Mouse (Mus musculus): ENCODE results near the gene Ddx27. TPM values are rescaled to one million over a fixed set of nuclear protein-coding genes. Genes with fewer than 3 reads are reported as not detected.

The Ddx27 gene
- polyA plus RNA-seq, 1 experiment: 18.6 TPM

GRCm38 (mm10) chr2:167077199-167077962 is 62.4 kb downstream of the Ddx27 start:
- WGBS: 82% methylated on average over 11 of the region's 11 CpGs
- H3K4me3 ChIP-seq (replicated peaks; ENCODE audit: extremely low read depth, low read depth, low read length): no peak overlapping the region
- no peak for TF ChIP-seq POLR2A (IDR thresholded peaks at IDR 0.05; ENCODE audit: borderline replicate concordance, extremely low read depth, low read depth, low read length)
- no peak for TF ChIP-seq CTCF (IDR thresholded peaks at IDR 0.05; ENCODE audit: insufficient read depth, low read length)

GRCm38 (mm10) chr2:167078486-167078885 is 63.5 kb downstream of the Ddx27 start:
- TF ChIP-seq CTCF (IDR thresholded peaks at IDR 0.05; ENCODE audit: insufficient read depth, low read length) (no peak), POLR2A (IDR thresholded peaks at IDR 0.05; ENCODE audit: borderline replicate concordance, extremely low read depth, low read depth, low read length) (no peak)
- 42% methylated on average over 7 of the region's 7 CpGs for WGBS
- H3K4me1 ChIP-seq (ENCODE audit: control insufficient read depth, insufficient read depth, low read length): 0 out of 2 replicates have a peak, but pooled peaks cover 4% of the 10 kb centered on the region
- no peak overlapping the region for H3K4me3 ChIP-seq (replicated peaks; ENCODE audit: extremely low read depth, low read depth, low read length)
- DNase-seq: no peak

More at GRCm38 (mm10) chr2:167077199-167077962, 62.4 kb downstream of the Ddx27 start:
- H3K4me1 ChIP-seq (ENCODE audit: control insufficient read depth, insufficient read depth, low read length): 0 out of 2 replicates have a peak, but pooled peaks cover 4% of the 10 kb centered on the region
- no peak for DNase-seq

- 0 out of 2 replicates have a peak, but pooled peaks cover 4% of the 10 kb centered on the region for H3K4me1 ChIP-seq (ENCODE audit: control insufficient read depth, insufficient read depth, low read length)
- H3K4me3 ChIP-seq (replicated peaks; ENCODE audit: extremely low read depth, low read depth, low read length): no peak overlapping the region
- 38% methylated on average over 9 of the region's 9 CpGs for WGBS
- DNase-seq: no peak
- no peak for TF ChIP-seq POLR2A (IDR thresholded peaks at IDR 0.05; ENCODE audit: borderline replicate concordance, extremely low read depth, low read depth, low read length)
Observed at GRCm38 (mm10) chr2:167078931-167079495, 64.0 kb downstream of the Ddx27 start.

GRCm38 (mm10) chr2:167079535-167080257 is 64.7 kb downstream of the Ddx27 start:
- WGBS: 53% methylated on average over 18 of the region's 18 CpGs
- Histone ChIP-seq H3K4me3 (replicated peaks; ENCODE audit: extremely low read depth, low read depth, low read length) (no peak overlapping the region), H3K4me1 (ENCODE audit: control insufficient read depth, insufficient read depth, low read length) (0 out of 2 replicates have a peak, but pooled peaks cover 4% of the 10 kb centered on the region)
- DNase-seq: no peak
- no peak for TF ChIP-seq POLR2A (IDR thresholded peaks at IDR 0.05; ENCODE audit: borderline replicate concordance, extremely low read depth, low read depth, low read length)
- no peak for TF ChIP-seq CTCF (IDR thresholded peaks at IDR 0.05; ENCODE audit: insufficient read depth, low read length)

GRCm38 (mm10) chr2:167080387-167080786 is 65.4 kb downstream of the Ddx27 start:
- no peak for TF ChIP-seq CTCF (IDR thresholded peaks at IDR 0.05; ENCODE audit: insufficient read depth, low read length)
- TF ChIP-seq POLR2A (IDR thresholded peaks at IDR 0.05; ENCODE audit: borderline replicate concordance, extremely low read depth, low read depth, low read length): no peak
- 0 out of 2 replicates have a peak, but pooled peaks cover 4% of the 10 kb centered on the region for H3K4me1 ChIP-seq (ENCODE audit: control insufficient read depth, insufficient read depth, low read length)
- 76% methylated on average over 3 of the region's 3 CpGs for WGBS
- no peak for DNase-seq
- H3K4me3 ChIP-seq (replicated peaks; ENCODE audit: extremely low read depth, low read depth, low read length): no peak overlapping the region

- DNase-seq: no peak
- peaks cover 4% of the 10 kb centered on the region; the same call in 1 of the 2 replicates for H3K4me1 ChIP-seq (ENCODE audit: control insufficient read depth, insufficient read depth, low read length)
- 54% methylated on average over 6 of the region's 6 CpGs for WGBS
- TF ChIP-seq POLR2A (IDR thresholded peaks at IDR 0.05; ENCODE audit: borderline replicate concordance, extremely low read depth, low read depth, low read length): no peak
- no peak for TF ChIP-seq CTCF (IDR thresholded peaks at IDR 0.05; ENCODE audit: insufficient read depth, low read length)
- no peak overlapping the region for H3K4me3 ChIP-seq (replicated peaks; ENCODE audit: extremely low read depth, low read depth, low read length)
Observed at GRCm38 (mm10) chr2:167081135-167081534, 66.1 kb downstream of the Ddx27 start.

GRCm38 (mm10) chr2:167081639-167082038 is 66.6 kb downstream of the Ddx27 start:
- Histone ChIP-seq H3K4me3 (replicated peaks; ENCODE audit: extremely low read depth, low read depth, low read length) (no peak overlapping the region), H3K4me1 (ENCODE audit: control insufficient read depth, insufficient read depth, low read length) (peaks cover 7% of the 10 kb centered on the region; the same call in 1 of the 2 replicates)
- DNase-seq: no peak
- TF ChIP-seq CTCF (IDR thresholded peaks at IDR 0.05; ENCODE audit: insufficient read depth, low read length): no peak
- TF ChIP-seq POLR2A (IDR thresholded peaks at IDR 0.05; ENCODE audit: borderline replicate concordance, extremely low read depth, low read depth, low read length): no peak
- 12% methylated on average over 4 of the region's 4 CpGs for WGBS

Other genes starting within 250 kb of the Ddx27 start
- 3.5 TPM in 2 replicates for gene Trp53rkb, start 222.7 kb upstream of the Ddx27 start, polyA plus RNA-seq (2012; rRNA removed)
- 16.5 and 20.1 TPM in 2 replicates for gene Arfgef2, start 209.6 kb upstream of the Ddx27 start, polyA plus RNA-seq (2012; rRNA removed)
- 7.5 and 12.2 TPM in 2 replicates for gene Cse1l, start 109.2 kb upstream of the Ddx27 start, polyA plus RNA-seq (2012; rRNA removed)
- 22.8 and 28.3 TPM in 2 replicates for gene Stau1, start 18.9 kb upstream of the Ddx27 start, polyA plus RNA-seq (2012; rRNA removed)
- gene Znfx1, start 47.8 kb downstream of the Ddx27 start, polyA plus RNA-seq (2012; rRNA removed): 39.4 and 46.6 TPM in 2 replicates
- 4.5 and 5.1 TPM in 2 replicates for gene Kcnb1, start 175.0 kb downstream of the Ddx27 start, polyA plus RNA-seq (2012; rRNA removed)
- gene Ptgis, start 225.4 kb downstream of the Ddx27 start, polyA plus RNA-seq (2012; rRNA removed): 105 and 162 TPM in 2 replicates